In genomic region chr7:88544976-88545654, GRCm38 (mm10) we compare ENCODE assay signal across 16 mouse cellular contexts.
DNase-seq lines count a peak whose midpoint lies in the region; ATAC-seq and TF ChIP-seq lines count a peak whose summit lies in the region.
"Had no signal": no experiment of that assay in that cellular context is flagged by ENCODE, and none has a peak within 500 bp of the region (broad histone marks: within the 10 kb centered on the region; RNA-seq: fewer than 3 reads in every experiment).

No protein-coding gene starts in this region.

- no peaks in the 10 kb centered on the region for H3K4me1 ChIP-seq in forebrain, embryonic 13.5 days
- no peaks in the 10 kb centered on the region for H3K4me1 ChIP-seq in forebrain, embryonic 12.5 days
- H3K4me1 ChIP-seq in hindbrain, embryonic 14.5 days (replicated peaks; ENCODE audit: control insufficient read depth, insufficient read depth, low read length), result no peaks in the 10 kb centered on the region
- H3K4me1 ChIP-seq in hindbrain, embryonic 12.5 days, result no peaks in the 10 kb centered on the region
- H3K4me1 ChIP-seq in midbrain, embryonic 16.5 days (ENCODE audit: control insufficient read depth, insufficient read depth, low read length), result peaks cover 6% of the 10 kb centered on the region
- H3K4me1 ChIP-seq: heart, embryonic 13.5 days had no signal

- ATAC-seq in forebrain, embryonic 13.5 days, result 0 out of 2 replicates have a peak, but pooled peaks have one; percentile 43
- no peak for ATAC-seq in forebrain, embryonic 12.5 days (ENCODE audit: low FRiP score)
- ATAC-seq in hindbrain, embryonic 14.5 days (ENCODE audit: low FRiP score), result no peak
- no peak for ATAC-seq in hindbrain, embryonic 12.5 days (ENCODE audit: low FRiP score)
- peak; percentile 66; the same call in 1 of the 2 replicates for ATAC-seq in midbrain, embryonic 16.5 days
- ATAC-seq: activated CD4-positive, CD25-positive, alpha-beta regulatory T cell, adult 4 months; intestine, embryonic 16.5 days had no signal

- H3K27me3 ChIP-seq in forebrain, embryonic 13.5 days, result no peaks in the 10 kb centered on the region
- H3K27me3 ChIP-seq in forebrain, embryonic 12.5 days, result no peaks in the 10 kb centered on the region
- no peaks in the 10 kb centered on the region for H3K27me3 ChIP-seq in hindbrain, embryonic 14.5 days (ENCODE audit: control insufficient read depth, insufficient read depth, low read length)
- no peaks in the 10 kb centered on the region for H3K27me3 ChIP-seq in hindbrain, embryonic 12.5 days
- no peaks in the 10 kb centered on the region for H3K27me3 ChIP-seq in midbrain, embryonic 16.5 days (ENCODE audit: control insufficient read depth, insufficient read depth, low read depth, low read length)
- H3K27me3 ChIP-seq: CH12.LX; heart, embryonic 13.5 days had no signal

- no peaks in the 10 kb centered on the region for H3K9me3 ChIP-seq in forebrain, embryonic 13.5 days (replicated peaks)
- H3K9me3 ChIP-seq in forebrain, embryonic 12.5 days, result no peaks in the 10 kb centered on the region
- no peaks in the 10 kb centered on the region for H3K9me3 ChIP-seq in hindbrain, embryonic 14.5 days (ENCODE audit: control insufficient read depth, low read length)
- H3K9me3 ChIP-seq in hindbrain, embryonic 12.5 days (replicated peaks), result no peaks in the 10 kb centered on the region
- no peaks in the 10 kb centered on the region for H3K9me3 ChIP-seq in midbrain, embryonic 16.5 days (replicated peaks; ENCODE audit: control insufficient read depth, low read length, poor library complexity, severe bottlenecking)
- H3K9me3 ChIP-seq: heart, embryonic 13.5 days had no signal

- WGBS in forebrain, embryonic 13.5 days, result 34% methylated on average over 5 of the region's 5 CpGs
- WGBS in forebrain, embryonic 12.5 days, result 45% methylated on average over 5 of the region's 5 CpGs
- WGBS in hindbrain, embryonic 14.5 days, result 28% methylated on average over 5 of the region's 5 CpGs
- 35% methylated on average over 5 of the region's 5 CpGs for WGBS in hindbrain, embryonic 12.5 days
- WGBS in midbrain, embryonic 16.5 days, result 27% methylated on average over 5 of the region's 5 CpGs

- TF ChIP-seq CTCF in brain, embryonic 14.5 days (IDR thresholded peaks at IDR 0.05; ENCODE audit: borderline replicate concordance, extremely low read depth, insufficient read depth, insufficient read length), result no peak

- no peak overlapping the region for H3K27ac ChIP-seq in forebrain, embryonic 13.5 days
- no peak overlapping the region for H3K27ac ChIP-seq in forebrain, embryonic 12.5 days
- peak overlapping the region; percentile 23; the same call in 1 of the 2 replicates for H3K27ac ChIP-seq in hindbrain, embryonic 14.5 days
- no peak overlapping the region for H3K27ac ChIP-seq in hindbrain, embryonic 12.5 days
- peak overlapping the region; percentile 58 for H3K27ac ChIP-seq in midbrain, embryonic 16.5 days (ENCODE audit: low read length)
- H3K27ac ChIP-seq: gastrocnemius, adult 2 months; heart, embryonic 13.5 days; kidney, postnatal 0 days; liver, embryonic 14.5 days; macrophage had no signal

- no peak overlapping the region for H3K4me3 ChIP-seq in forebrain, embryonic 13.5 days
- H3K4me3 ChIP-seq in forebrain, embryonic 12.5 days (replicated peaks), result no peak overlapping the region
- no peak overlapping the region for H3K4me3 ChIP-seq in hindbrain, embryonic 14.5 days (replicated peaks; ENCODE audit: low read length)
- no peak overlapping the region for H3K4me3 ChIP-seq in hindbrain, embryonic 12.5 days
- no peak overlapping the region for H3K4me3 ChIP-seq in midbrain, embryonic 16.5 days (ENCODE audit: low read depth, low read length)
- H3K4me3 ChIP-seq: gastrocnemius, adult 2 months; heart, embryonic 13.5 days had no signal

- H3K36me3 ChIP-seq in forebrain, embryonic 13.5 days (ENCODE audit: poor library complexity, severe bottlenecking), result no peaks in the 10 kb centered on the region
- no peaks in the 10 kb centered on the region for H3K36me3 ChIP-seq in forebrain, embryonic 12.5 days (replicated peaks)
- no peaks in the 10 kb centered on the region for H3K36me3 ChIP-seq in hindbrain, embryonic 14.5 days (replicated peaks; ENCODE audit: control insufficient read depth, insufficient read depth)
- H3K36me3 ChIP-seq in hindbrain, embryonic 12.5 days, result no peaks in the 10 kb centered on the region
- no peaks in the 10 kb centered on the region for H3K36me3 ChIP-seq in midbrain, embryonic 16.5 days (ENCODE audit: control insufficient read depth, insufficient read depth, low read length)
- H3K36me3 ChIP-seq: heart, embryonic 13.5 days had no signal

- TF ChIP-seq POLR2A in brain, embryonic 14.5 days (IDR thresholded peaks at IDR 0.05; ENCODE audit: borderline replicate concordance, extremely low read depth, insufficient read depth, insufficient read length, poor library complexity, severe bottlenecking), result no peak

- DNase-seq in hindbrain, embryonic 14.5 days (ENCODE audit: low spot score), result no peak
- DNase-seq in brain, embryonic 14.5 days (ENCODE audit: low read depth), result peak; percentile 41
- no peak for DNase-seq in heart, adult 8-10 months (ENCODE audit: low spot score)
- no peak for DNase-seq in kidney, postnatal 25 days

- no peak overlapping the region for H3K4me2 ChIP-seq in forebrain, embryonic 13.5 days
- no peak overlapping the region for H3K4me2 ChIP-seq in forebrain, embryonic 12.5 days
- H3K4me2 ChIP-seq in hindbrain, embryonic 14.5 days (replicated peaks), result no peak overlapping the region
- H3K4me2 ChIP-seq in hindbrain, embryonic 12.5 days (replicated peaks), result no peak overlapping the region
- no peak overlapping the region for H3K4me2 ChIP-seq in midbrain, embryonic 16.5 days (ENCODE audit: low read length)
- H3K4me2 ChIP-seq: heart, embryonic 13.5 days had no signal

- no peak overlapping the region for H3K9ac ChIP-seq in forebrain, embryonic 13.5 days
- no peak overlapping the region for H3K9ac ChIP-seq in forebrain, embryonic 12.5 days
- no peak overlapping the region for H3K9ac ChIP-seq in hindbrain, embryonic 14.5 days
- no peak overlapping the region for H3K9ac ChIP-seq in hindbrain, embryonic 12.5 days
- no peak overlapping the region for H3K9ac ChIP-seq in midbrain, embryonic 16.5 days (ENCODE audit: low read depth, low read length)
- H3K9ac ChIP-seq: heart, embryonic 13.5 days; liver, embryonic 14.5 days had no signal

Comparison
In these comparisons a context has a peak if more than half of its experiments do, and no peak if none do; other contexts are left out.
1. ATAC-seq: peak in forebrain, embryonic 13.5 days (single experiment) and midbrain, embryonic 16.5 days (single experiment); none in forebrain, embryonic 12.5 days (single experiment), hindbrain, embryonic 14.5 days (single experiment) and hindbrain, embryonic 12.5 days (single experiment).
2. H3K27ac ChIP-seq: peak in hindbrain, embryonic 14.5 days (single experiment) and midbrain, embryonic 16.5 days (single experiment); none in forebrain, embryonic 13.5 days (single experiment), forebrain, embryonic 12.5 days (single experiment) and hindbrain, embryonic 12.5 days (single experiment).